Mouse (Mus musculus) ovary, postnatal 10 days (tissue): ENCODE results near the gene Gpr4.

Experiments
- DNase-seq: peaks from one replicate; pipeline ENCODE4 v3.0.0; 2022; ENCODE audit warnings: low spot score

The Gpr4 gene

DNA sequence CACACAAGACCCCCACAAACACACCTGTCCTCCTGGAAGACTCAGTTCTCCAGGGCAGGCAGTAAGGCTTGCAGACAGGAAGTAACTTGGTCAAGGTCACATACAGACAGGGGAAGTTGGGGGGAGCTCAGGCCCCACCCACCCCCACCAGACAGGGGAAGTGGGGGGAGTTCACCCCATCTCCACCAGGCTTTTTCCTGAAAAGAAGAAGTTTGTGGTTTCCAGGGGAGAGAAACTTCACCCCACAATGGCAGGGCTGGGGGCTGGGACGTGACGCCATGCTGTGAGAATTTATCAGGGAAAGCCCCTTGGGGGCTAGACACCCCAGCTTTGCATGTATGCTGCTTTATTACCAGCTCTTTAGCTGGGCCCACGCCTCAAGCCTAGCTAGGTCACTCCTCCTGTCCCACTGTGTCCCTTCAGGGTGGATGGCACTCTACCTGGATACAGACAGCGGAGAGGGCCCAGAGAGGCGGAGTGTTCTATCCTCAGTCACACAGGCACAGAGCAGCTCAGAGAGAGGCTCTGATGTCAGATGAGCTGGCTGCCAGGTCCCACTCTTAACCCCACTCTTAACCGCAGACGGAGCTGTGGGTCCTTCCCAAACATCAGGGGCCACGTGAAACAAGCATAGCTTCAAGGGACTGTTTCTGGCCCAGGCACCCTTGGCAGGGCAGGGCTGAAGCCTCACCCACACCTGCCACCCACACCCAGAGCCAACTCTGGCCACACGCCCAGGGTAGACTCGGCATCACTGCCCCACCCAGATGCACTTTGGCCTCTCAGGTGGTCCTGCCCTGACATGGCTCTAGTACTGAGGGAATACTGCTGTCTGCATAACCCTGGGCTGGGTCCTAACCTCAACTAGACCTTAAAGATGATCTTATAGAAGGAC, 53.8 kb downstream of the Gpr4 start:
- no peak for DNase-seq

DNA sequence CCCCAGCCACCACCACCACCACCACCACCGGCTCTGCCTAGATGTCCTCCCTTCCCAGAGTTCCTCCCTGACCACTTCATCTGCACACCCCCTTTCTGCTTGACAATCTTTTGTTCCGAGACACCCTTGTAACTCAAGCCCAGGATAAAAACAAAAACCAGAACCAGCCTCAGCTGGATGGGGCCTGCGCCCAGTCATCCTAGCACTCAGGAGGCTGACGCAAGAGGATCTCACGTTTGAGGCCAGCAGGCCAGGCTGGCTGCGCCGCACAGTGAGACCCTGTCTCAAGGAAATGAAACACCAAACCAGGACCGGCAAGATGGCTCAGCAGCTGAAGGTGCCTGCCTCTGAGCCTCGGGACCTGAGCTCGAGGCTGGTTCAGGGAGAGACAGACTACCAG, 54.7 kb downstream of the Gpr4 start:
- DNase-seq, result no peak

DNA sequence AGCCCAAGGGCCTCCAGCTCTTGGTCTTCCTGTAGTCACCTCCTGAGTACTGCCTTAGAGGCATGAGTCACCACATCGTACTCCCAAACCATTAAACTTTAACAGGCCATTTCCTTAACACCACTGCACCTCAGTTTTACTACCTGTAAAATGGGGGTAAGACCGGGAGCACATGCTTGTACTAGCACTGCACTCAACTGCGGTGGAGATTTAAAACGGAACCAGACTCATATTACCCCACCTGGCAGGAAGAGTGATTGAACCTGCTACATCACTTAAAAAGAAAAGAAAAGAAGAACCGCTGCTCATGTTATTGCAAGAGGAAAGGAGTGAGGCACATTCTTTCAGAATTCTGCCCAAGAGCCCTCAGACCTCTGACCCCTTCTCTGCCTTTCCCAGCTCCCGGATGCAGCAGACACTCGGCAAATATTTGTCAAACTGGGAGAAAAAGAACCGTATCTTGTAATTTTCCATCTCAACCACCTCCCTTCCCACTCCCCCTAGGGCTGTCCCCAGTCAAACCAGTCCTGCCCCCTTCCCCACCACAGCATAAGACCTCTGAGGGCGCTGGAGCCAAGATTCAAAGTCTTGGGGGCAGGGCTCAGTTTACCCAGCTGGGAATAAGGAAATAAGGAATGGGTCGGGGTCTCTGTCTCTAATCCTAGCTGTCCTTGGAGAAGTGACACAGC, 56.8 kb downstream of the Gpr4 start:
- DNase-seq, result no peak

DNA sequence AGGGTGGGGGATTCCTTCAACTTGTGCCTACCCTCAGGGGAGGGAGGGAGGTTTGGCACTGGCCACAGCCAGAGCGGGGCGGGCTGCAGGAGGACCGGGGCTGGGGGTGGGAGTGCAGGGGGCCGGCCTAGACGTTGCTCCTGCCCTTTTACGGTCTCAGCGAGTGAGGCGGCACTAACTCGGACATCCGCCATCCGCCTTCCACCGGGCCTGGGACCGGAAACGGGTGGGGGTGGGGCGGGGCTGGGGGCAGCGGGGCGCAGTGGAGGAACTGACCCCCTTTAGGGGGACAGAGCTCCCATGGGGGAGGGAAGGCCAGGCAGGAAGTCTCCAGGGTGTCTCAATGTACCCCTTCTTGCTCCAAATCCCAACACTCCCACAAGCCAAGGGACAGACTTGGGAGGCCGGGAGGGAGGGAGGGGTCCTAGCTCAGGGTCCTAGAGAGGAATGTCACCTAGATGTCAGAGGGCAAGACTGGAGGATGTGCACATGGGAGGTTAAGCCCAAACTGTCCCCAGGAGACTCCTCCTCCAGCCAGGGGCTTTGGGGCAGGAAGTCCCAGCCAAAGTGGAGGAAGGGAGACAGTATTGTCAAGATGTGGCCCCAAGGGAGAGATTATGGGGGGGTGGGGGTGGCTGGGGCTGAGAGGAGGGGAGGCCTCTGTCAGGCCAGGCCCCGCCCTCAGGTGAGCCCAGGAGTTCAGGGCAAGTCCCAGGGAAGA, 57.5 kb downstream of the Gpr4 start:
- DNase-seq, result no peak

DNA sequence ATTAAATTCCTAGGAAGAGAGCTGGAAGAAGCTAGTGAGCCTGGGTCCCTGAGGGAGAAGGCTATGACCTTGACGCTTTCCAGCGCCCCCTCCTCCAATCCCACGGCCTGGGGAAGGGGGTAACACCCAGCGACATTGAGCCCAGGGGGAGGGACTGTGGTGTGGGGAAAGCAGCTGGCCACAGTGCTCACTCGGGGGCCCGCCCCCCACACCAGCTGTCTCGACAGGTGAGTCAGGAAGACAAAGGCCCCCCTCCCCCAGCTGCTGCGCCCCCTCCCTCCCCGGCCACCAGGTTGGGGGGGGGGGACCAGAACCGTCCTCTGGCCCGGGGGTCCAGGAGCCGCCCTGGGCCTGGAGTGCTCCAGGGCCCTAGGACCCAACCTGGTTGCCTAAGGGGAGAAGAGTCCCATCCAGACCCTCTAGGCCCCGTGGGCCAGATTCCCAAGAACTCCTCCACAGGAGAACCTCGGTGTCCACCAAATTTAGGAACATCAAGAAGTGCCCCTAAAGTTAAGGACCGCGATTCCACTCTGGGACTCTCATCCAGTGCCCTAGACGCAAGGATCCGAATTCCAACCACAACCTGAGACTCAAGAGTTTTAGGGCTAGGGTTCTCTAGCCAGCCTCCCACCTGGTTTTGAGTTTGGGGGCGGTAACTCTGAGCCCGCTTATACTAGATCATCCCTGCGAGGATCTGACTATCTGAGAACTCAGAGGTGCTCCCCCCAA, 58.3 kb downstream of the Gpr4 start:
- DNase-seq, result peak; percentile 19

DNA sequence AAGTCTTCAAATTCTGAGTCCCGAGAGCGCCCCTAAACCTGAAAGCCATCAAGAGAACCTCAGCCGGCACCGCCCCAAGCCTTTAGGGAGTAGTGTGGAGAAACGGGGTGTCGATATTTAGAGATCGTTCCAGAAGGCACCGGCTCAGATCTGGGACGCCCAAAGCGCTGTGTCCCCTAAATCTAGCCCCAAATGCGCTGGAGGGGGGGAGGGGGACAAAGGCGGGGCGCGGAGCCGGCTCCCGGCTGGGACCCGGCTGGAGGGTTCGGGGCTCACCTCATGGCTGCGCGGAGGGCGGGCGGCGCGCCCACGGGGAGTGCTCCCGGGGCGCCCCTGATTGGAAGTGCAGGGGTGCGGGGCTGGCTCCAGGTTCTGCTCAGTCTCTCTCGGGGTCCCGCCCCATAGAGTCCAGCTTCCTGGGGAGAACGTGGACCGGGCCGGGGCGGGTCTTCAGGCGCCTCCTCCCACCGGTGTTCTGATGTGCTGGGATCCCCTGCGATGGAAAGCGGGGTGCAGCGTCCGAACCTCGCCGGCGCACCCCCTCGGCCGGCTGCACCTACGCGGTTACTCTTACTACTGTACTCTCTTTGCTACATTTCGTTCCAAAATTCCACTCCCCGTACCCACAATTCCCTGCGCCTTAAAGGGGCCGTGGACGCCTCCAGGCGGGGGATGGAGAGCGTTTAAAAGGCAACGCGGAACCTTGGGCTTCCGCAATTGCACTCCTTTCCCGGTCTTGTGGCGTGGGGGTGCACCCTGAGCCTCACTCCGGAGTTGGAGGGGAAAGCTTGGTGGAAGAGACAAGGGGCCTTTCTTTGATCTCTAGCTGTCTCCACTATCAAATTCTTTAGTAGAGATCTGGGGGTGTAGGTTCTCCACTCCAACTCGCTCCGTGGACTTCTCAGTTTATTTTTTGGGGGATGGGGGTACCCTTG, 59.2 kb downstream of the Gpr4 start, which contains the start of gene Vasp:
Gene Vasp, minus strand, starts transcription at position 580 of the 935 bp plus-strand sequence.
- DNase-seq, result peak; percentile 73

DNA sequence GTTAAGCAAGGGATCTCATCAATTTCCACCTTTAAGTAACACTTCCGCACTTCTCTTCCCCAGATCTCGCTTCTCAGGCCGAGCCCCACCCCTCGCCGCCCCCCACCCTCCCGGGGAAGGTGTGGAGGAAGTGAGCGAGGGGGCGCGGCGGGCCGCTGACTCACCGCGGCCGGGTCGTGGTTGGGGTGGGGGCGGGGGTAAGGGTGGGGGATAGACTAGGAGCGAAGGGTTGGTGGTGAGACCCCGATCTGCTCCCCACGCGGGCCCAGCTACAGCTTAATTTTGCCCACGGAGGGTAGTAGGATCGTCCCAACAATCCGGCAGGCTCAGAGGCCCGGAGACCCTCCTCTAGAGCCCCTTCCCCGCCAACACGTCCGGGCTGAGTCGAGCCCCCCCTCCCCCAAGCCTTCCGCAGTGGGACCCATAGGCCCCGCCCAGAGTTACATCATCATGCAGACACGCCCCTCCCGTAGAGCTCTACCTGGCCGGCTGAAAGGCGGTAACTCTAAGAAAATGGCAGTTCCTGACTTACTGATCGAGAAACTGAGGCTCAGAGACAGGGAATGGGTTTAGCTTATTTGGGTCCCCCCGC, 59.9 kb downstream of the Gpr4 start:
- peak; percentile 41 for DNase-seq
